Comparison of ENCODE assay signal across 30 mouse cellular contexts in the genomic region with DNA sequence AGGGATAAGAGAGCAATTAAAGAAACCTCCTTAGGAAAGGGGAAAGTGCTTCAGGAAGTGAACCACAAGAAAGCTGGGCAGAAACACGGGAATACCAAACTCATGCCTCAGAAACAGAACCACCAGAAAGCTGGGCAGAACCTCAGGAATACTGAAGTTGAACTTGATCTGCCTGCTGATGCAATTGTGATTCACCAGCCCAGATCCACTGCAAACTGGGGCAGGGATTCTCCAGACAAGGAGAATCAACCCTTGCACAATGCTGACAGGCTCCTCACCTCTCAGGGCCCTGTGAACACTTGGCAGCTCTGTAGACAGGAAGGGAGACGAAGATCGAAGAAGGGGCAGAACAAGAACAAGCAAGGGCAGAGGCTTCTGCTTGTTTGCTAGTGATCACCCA. TPM values are rescaled to one million over a fixed set of nuclear protein-coding genes. Genes with fewer than 3 reads are reported as not detected.
"Had no signal": no experiment of that assay in that cellular context is flagged by ENCODE, and none has a peak within 500 bp of the region (broad histone marks: within the 10 kb centered on the region; RNA-seq: fewer than 3 reads in every experiment).

No protein-coding gene starts in this region.

- H3K4me3 ChIP-seq: layer of hippocampus, adult 2 months; liver, embryonic 13.5 days; midbrain, embryonic 13.5 days had no signal

- H3K27me3 ChIP-seq: liver, embryonic 13.5 days; midbrain, embryonic 13.5 days had no signal

- H3K36me3 ChIP-seq: liver, embryonic 13.5 days; midbrain, embryonic 13.5 days had no signal

- DNase-seq: kidney, adult 9 months; kidney, postnatal 25 days; layer of hippocampus, adult 9-11 months; liver, embryonic 13.5 days; lung, embryonic 14.5 days; thymus, adult 2 months; thymus, postnatal 14 days; thymus, postnatal 4 days had no signal

- H3K9me3 ChIP-seq: liver, embryonic 13.5 days; midbrain, embryonic 13.5 days had no signal

- H3K27ac ChIP-seq: layer of hippocampus, adult 2 months; liver, embryonic 13.5 days; macrophage; midbrain, embryonic 13.5 days had no signal

- H3K4me1 ChIP-seq: liver, embryonic 13.5 days; midbrain, embryonic 13.5 days had no signal

RNA-seq across cellular contexts. Expression of a gene that starts 4.6 kb away (rescaled TPM):
- total RNA-seq: layer of hippocampus, adult 2 months; layer of hippocampus, postnatal 25 days; left cerebral cortex, adult 18-20 months; left cerebral cortex, postnatal 10 days; left cerebral cortex, postnatal 36 days; liver, adult 2 months; megakaryocyte, adult 5-6 weeks; monocyte, adult 5-6 weeks had no signal
- polyA plus RNA-seq: kidney, embryonic 16.5 days; large intestine, adult 2 months; limb, embryonic 11.5 days; limb, embryonic 14.5 days; liver, adult 2 months; liver, embryonic 13.5 days; liver, embryonic 16.5 days; lung, embryonic 14.5 days; lung, postnatal 0 days; macrophage; midbrain, embryonic 13.5 days; midbrain, embryonic 16.5 days; neural tube, embryonic 11.5 days; neural tube, embryonic 14.5 days; small intestine, adult 2 months; spleen, adult 2 months; stomach, embryonic 16.5 days; thymus, adult 2 months had no signal

RNA-seq across cellular contexts. Expression of a gene that starts 16.4 kb away (rescaled TPM):
- total RNA-seq: layer of hippocampus, adult 2 months; layer of hippocampus, postnatal 25 days; left cerebral cortex, adult 18-20 months; left cerebral cortex, postnatal 10 days; left cerebral cortex, postnatal 36 days; liver, adult 2 months; megakaryocyte, adult 5-6 weeks; monocyte, adult 5-6 weeks had no signal
- polyA plus RNA-seq: kidney, embryonic 16.5 days; large intestine, adult 2 months; limb, embryonic 11.5 days; limb, embryonic 14.5 days; liver, adult 2 months; liver, embryonic 13.5 days; liver, embryonic 16.5 days; lung, embryonic 14.5 days; lung, postnatal 0 days; macrophage; midbrain, embryonic 13.5 days; midbrain, embryonic 16.5 days; neural tube, embryonic 11.5 days; neural tube, embryonic 14.5 days; small intestine, adult 2 months; spleen, adult 2 months; stomach, embryonic 16.5 days; thymus, adult 2 months had no signal

RNA-seq across cellular contexts. Expression of a gene that starts 19.0 kb away (rescaled TPM):
- total RNA-seq: layer of hippocampus, adult 2 months; layer of hippocampus, postnatal 25 days; left cerebral cortex, adult 18-20 months; left cerebral cortex, postnatal 10 days; left cerebral cortex, postnatal 36 days; liver, adult 2 months; megakaryocyte, adult 5-6 weeks; monocyte, adult 5-6 weeks had no signal
- polyA plus RNA-seq: kidney, embryonic 16.5 days; large intestine, adult 2 months; limb, embryonic 11.5 days; limb, embryonic 14.5 days; liver, adult 2 months; liver, embryonic 13.5 days; liver, embryonic 16.5 days; lung, embryonic 14.5 days; lung, postnatal 0 days; macrophage; midbrain, embryonic 13.5 days; midbrain, embryonic 16.5 days; neural tube, embryonic 11.5 days; neural tube, embryonic 14.5 days; small intestine, adult 2 months; spleen, adult 2 months; stomach, embryonic 16.5 days; thymus, adult 2 months had no signal

RNA-seq across cellular contexts. Expression of a gene that starts 34.4 kb away (rescaled TPM):
- total RNA-seq: layer of hippocampus, adult 2 months; layer of hippocampus, postnatal 25 days; left cerebral cortex, adult 18-20 months; left cerebral cortex, postnatal 10 days; left cerebral cortex, postnatal 36 days; liver, adult 2 months; megakaryocyte, adult 5-6 weeks; monocyte, adult 5-6 weeks had no signal
- polyA plus RNA-seq: kidney, embryonic 16.5 days; large intestine, adult 2 months; limb, embryonic 11.5 days; limb, embryonic 14.5 days; liver, adult 2 months; liver, embryonic 13.5 days; liver, embryonic 16.5 days; lung, embryonic 14.5 days; lung, postnatal 0 days; macrophage; midbrain, embryonic 13.5 days; midbrain, embryonic 16.5 days; neural tube, embryonic 11.5 days; neural tube, embryonic 14.5 days; small intestine, adult 2 months; spleen, adult 2 months; stomach, embryonic 16.5 days; thymus, adult 2 months had no signal

RNA-seq across cellular contexts. Expression of a gene that starts 59.9 kb away (rescaled TPM):
- total RNA-seq: layer of hippocampus, adult 2 months; layer of hippocampus, postnatal 25 days; left cerebral cortex, adult 18-20 months; left cerebral cortex, postnatal 10 days; left cerebral cortex, postnatal 36 days; liver, adult 2 months; megakaryocyte, adult 5-6 weeks; monocyte, adult 5-6 weeks had no signal
- polyA plus RNA-seq: kidney, embryonic 16.5 days; large intestine, adult 2 months; limb, embryonic 11.5 days; limb, embryonic 14.5 days; liver, adult 2 months; liver, embryonic 13.5 days; liver, embryonic 16.5 days; lung, embryonic 14.5 days; lung, postnatal 0 days; macrophage; midbrain, embryonic 13.5 days; midbrain, embryonic 16.5 days; neural tube, embryonic 11.5 days; neural tube, embryonic 14.5 days; small intestine, adult 2 months; spleen, adult 2 months; stomach, embryonic 16.5 days; thymus, adult 2 months had no signal
